Mouse (Mus musculus): ENCODE measurements around the gene Elmo1.
A peak's percentile ranks its signal among the peaks of the same experiment; 100 is the strongest.

- TF ChIP-seq CTCF (IDR thresholded peaks at IDR 0.05 in 2 of 3, conservative IDR thresholded peaks at IDR 0.05 in 1 of 3; ENCODE audit: control insufficient read depth in 1 of 3, insufficient read depth in 1 of 3, low read depth in 2 of 3, low read length in 3 of 3, poor library complexity in 1 of 3, severe bottlenecking in 1 of 3) (no peak), NELFE (IDR thresholded peaks at IDR 0.05; ENCODE audit: low read depth, low read length) (no peak; the same call in 1 of the 2 replicates), POLR2A (IDR thresholded peaks at IDR 0.05; ENCODE audit: control insufficient read depth in 1 of 2, insufficient read depth in 1 of 2, low read depth in 1 of 2, low read length in 2 of 2, poor library complexity in 1 of 2) (peak in 1 of 2 experiments; percentile 58; a peak in 1 of 4 replicates), HCFC1 (IDR thresholded peaks at IDR 0.05; ENCODE audit: low read depth, low read length) (peak; percentile 71), TAL1 (IDR thresholded peaks at IDR 0.05; ENCODE audit: low read length) (no peak), RAD21 (IDR thresholded peaks at IDR 0.05; ENCODE audit: low read depth, low read length) (no peak), MYC (IDR thresholded peaks at IDR 0.05; ENCODE audit: low read depth, low read length) (peak; percentile 94), ZC3H11A (IDR thresholded peaks at IDR 0.05; ENCODE audit: low read depth, low read length) (no peak), USF2 (IDR thresholded peaks at IDR 0.05; ENCODE audit: borderline replicate concordance in 1 of 2, insufficient read depth in 1 of 2, low read depth in 1 of 2, low read length in 2 of 2) (no peak), GABPA (IDR thresholded peaks at IDR 0.05; ENCODE audit: low read depth, low read length) (no peak), GATA1 (IDR thresholded peaks at IDR 0.05; ENCODE audit: low read depth, low read length) (no peak), MAX (IDR thresholded peaks at IDR 0.05; ENCODE audit: low read length) (peak; percentile 88)
These were observed 94.8 kb downstream of the Elmo1 start for GRCm38 (mm10) chr13:20185034-20185846.
